Mouse (Mus musculus) CD4-positive helper T cell, adult 2 months (primary cell): ENCODE results near the gene Col9a2.
"Not testable (repeated sequence)": the region's sequence is repeated elsewhere in the genome, so short reads cannot be mapped to it uniquely, and the experiment has no call there.

Experiments
- DNase-seq: peaks from one replicate; pipeline ENCODE4 v3.0.0-alpha.2; 2012; ENCODE audit warnings: low read depth, missing footprints, low spot score

Col9a2 gene

DNA sequence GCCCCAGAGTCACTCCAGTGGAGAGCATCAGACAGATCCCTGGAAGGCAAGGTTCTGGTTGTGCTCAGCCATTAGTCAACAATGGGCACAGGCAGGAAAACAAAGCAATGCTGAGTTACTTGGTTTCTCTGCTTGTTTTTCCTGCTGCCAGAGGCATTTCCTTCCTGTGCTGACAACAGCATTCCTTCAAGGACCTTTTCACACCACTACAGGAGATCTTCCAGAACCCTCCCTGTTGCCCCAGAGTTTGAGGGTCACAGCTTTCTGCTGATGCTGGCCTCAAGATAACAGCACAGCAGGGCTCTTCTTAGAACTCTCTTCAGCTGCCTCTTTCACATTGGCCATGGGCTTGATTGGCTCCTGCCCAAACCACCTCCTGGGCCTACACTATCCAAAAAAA lies 17.3 kb upstream of the Col9a2 start:
- no peak for DNase-seq

DNA sequence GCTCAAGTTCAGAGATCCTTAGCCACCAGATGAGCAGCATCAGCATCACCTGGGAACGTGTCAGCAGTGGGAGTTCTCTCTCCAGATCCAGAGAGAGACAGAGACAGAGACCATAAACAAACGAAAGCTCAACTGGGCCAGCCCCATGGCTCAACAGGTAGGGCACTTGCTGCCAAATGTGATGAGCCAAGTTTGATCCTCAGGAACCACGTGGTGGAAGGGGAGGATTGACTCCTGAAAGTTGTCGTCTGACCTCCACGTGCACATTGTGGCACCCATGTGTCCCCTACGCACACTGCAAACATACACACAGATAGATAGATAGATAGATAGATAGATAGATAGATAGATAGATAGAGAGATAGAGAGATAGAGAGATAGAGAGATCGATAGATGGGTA lies 15.7 kb upstream of the Col9a2 start:
- DNase-seq: no peak

DNA sequence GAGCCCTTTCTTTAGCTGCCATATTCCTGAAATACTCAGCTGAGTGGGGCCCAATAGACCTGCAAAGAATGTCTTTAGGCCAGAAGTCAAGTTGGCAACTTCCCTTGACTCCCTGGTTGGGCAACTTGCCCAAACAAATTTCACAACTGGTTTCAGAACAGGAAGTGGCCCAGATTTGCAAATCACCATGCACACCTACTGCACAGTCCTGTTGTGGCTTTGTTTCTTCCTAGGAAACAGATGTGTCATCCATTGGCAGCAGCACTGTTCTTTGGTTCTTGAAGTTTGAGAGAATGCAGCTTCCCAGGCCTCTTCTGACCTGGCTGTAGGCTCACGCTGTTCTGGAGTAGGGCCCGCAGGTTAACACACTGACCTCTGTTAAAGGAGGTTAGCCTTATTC lies 15.2 kb upstream of the Col9a2 start:
- no peak for DNase-seq

DNA sequence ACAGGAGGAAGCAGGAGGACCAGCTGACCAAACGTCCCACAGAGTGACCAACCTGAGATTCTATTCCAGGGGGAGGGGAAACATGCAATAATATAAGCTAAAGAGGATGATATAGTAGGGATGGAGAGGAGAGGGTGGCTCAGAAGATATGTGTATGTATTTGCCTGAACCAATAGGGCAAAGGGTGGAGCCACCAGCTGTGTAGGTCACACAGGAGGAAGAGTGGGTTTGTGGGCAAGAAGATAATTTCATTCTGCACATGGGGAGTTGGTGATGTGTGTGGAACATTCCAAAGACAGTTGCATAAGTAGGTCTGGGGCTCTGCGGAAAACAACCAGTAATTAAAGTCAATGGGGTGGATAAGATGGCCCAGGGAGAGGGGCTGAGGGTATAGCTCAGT lies 13.5 kb upstream of the Col9a2 start:
- DNase-seq: no peak

DNA sequence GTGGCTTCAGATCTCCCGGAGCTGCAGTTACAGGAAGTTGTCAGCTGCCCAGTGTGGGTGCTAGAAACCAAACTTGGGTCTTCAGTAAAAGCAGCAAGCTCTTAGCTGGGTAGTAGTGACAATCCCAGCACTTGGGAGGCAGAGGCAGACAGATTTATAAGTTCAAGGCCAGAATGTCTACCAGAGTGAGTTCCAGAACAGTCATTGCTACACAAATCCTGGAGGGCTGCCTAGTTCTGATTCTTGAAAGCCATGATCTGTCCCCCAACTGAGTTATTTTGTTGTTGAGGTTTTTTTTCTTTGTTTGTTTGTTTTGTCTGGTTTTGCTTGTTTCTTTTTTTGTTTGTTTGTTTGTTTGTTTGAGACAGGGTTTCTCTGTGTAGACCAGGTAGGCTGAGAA lies 11.0 kb upstream of the Col9a2 start:
- DNase-seq: no peak

DNA sequence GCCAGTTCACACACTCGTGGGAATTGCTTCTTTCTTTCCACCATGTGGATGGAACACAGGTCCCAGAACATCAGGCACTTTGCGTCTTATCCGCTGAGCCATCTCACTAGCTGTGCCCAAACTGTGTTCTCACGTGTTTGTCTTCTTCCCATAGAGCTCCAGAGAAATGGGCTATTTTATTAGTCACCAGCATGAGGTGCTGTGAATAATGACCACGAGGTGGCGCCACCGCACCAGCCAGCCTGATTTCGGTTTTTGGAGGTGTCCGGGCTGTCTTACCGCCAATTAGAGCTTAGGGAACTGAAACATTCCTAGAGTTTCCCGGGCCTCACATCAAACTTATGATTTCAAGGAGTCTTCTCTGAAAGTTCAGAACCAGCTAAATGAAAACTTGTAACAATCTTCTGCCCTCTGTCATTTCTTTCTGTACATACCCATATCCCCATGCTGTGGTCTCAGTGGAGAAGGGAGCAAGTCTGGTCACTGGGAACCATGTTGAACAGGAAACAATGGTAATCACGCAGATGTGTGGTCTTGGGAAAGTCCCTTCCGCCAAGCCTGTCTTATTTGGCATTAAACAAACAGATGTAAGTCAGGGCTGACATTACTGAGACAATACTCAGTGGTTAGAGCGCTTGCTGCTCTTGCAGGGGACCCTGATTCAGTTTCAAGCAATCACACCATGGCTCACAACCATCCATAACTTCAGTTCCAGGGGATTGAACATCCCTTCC lies 10.4 kb upstream of the Col9a2 start:
- peak; percentile 55 for DNase-seq

DNA sequence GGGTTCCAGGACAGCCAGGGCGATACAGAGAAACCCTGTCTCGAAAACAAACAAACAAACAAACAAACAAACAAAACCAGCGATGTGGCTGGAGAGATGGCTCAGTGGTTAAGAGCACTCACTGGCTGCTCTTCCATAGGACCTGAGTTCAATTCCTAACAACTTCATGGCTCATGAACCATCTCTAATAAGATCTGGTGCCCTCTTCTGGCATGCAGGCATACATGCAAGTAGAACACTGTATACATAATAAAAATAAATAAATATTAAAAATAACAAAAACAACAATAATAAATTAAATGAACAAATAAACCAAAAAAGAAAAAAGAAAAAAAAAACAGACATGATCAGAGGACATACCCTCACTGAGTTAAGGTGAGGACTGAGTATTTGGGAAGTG lies 9.6 kb upstream of the Col9a2 start:
- no peak for DNase-seq

DNA sequence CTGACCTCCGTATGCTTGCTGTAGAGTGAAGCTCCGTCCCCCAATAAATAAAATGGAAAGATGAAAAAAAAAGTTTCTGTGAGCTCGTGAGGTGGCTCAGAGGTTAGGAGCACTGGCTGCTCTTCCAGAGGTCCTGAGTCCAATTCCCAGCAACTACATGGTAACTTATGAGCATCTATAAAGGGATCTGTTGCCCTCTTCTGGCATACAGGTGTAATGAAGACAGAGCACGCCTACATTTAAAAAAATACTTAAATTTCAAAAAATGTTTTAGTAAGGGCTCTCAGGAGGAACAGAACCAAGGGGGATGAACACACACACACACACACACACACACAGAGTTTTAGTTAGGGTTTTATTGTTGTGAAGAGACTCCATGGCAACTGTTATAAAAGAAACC lies 7.7 kb upstream of the Col9a2 start:
- peak; percentile 36 for DNase-seq

DNA sequence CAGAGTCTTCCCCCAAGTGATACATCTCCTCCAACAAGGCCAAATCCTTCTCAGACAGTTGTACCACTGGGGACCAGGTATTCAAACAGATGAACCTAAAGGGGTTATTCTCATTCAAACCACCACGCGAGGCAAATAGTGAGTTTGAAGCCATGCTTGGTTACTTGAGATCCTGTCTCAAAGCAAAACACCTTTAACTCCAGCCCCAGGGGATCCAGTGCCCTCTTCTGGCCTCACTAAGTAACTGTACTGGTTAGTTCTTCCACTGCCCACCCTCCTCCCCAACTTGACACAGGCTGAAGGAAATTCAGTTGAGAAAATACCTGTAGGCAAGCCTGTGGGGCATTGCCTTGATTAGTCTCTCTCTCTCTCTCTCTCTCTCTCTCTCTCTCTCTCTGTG lies 6.2 kb upstream of the Col9a2 start:
- peak; percentile 22 for DNase-seq

DNA sequence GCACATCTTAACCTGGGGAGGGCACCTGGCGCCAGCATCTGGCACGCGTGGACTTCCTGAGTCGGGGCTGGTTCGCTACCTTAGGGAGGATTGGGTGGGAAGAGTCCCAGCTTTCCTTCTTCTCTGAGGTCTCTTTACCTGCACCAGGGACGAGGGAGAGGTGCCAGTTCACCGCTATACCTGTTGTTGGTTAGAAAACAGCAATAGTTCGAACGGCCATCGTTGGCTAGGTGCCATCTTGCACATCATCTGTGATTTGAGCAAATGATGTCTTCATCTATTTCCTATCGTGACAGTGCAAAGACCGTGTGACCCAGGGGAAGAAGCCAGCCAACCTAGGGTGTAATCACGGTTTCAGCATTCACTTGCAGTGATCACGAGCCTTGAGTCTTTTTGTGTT lies 1.1 kb downstream of the Col9a2 start:
- no peak for DNase-seq

DNA sequence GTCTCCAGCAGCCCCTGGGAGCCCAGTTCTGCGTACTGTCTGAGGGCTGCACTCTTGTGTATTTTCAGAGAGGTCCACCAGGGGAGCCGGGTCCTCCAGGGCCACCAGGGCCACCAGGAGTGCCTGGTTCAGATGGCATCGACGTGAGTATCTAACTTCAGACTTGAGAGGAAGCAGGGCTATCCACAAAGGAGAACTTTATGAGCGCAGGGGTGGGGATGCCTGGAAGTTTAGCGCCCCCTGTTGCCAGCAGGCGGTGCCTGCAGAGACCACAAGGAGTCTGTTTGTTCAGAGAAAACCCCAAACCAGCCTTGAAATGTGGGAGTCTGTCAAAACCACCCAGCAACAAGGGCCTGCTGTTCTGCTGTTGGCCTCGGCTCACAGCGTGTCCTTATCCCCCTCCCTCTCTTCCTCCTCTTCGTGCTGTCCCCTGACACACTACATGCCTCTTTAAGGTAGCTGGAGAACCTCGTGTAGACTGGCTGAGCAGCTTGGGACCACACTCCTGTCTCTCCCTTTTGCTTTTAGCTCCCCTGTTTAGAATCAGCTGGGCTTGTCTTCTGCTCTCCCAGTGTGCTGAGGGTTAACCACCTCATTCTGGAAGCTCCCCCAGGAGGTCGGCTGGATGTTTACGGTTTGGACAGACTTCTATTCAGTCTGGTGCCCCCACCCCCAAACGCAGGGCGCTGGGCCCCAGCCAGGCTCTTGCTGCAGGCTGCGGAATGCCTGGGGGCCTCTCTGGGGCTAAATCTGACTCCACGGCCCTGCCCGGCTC lies 1.9 kb downstream of the Col9a2 start:
- DNase-seq: peak; percentile 71

DNA sequence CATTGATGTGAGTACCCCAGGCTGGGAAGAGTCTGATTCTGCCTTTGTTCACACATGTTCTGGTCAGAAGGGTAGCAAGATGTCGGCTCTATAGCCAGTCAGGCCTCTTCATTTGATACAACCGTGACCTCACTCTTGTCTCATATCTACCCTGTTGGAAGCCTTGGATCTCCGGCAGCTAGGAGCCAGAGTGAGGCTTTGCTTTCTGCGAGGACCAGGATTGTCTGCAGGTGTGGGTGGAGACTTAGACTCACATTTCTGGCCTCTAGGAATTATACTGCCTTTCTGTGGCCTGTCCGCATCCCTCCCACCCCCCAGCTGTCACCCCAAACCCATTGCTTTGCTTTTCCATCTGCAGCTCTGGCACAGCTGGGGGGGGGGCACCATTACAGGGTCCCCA lies 3.3 kb downstream of the Col9a2 start:
- DNase-seq: no peak

DNA sequence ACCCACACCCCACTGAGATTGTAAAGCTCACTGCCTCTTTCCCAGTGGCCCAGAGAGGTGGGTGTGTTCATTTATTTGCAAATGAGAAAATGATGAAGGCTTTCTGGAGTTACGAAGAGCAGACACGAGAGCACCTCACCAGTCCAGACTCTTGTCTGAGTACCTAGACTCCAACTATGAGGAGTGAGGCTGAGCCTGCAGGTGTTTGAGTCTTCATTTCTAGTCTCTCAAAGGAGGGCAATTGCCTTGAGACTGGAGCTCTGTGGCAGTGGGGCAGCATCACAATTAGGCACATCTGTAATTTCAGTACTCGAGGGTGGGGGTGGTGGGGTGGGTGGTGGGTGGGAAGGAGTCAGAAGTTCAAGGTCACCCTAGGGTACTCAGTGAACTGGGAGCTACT lies 3.8 kb downstream of the Col9a2 start:
- no peak for DNase-seq

DNA sequence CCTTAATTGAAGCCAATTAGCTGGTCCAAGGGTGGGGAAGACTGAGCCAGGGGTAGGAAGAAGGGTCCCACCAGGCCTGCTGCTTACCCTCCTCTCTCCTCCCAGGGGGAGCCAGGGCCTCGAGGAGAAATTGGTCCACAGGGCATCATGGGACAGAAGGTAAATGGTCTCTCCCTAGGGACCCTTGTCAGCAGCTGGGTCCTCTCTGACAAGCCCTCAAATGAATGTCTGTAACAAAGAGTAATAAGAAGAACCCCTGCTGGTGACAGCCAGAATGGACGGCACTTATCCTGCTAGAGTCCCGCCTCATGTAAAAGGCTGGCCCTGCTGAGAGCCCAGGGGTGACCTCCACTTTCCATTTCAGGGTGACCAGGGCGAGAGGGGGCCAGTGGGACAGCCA lies 12.7 kb downstream of the Col9a2 start:
- no peak for DNase-seq

DNA sequence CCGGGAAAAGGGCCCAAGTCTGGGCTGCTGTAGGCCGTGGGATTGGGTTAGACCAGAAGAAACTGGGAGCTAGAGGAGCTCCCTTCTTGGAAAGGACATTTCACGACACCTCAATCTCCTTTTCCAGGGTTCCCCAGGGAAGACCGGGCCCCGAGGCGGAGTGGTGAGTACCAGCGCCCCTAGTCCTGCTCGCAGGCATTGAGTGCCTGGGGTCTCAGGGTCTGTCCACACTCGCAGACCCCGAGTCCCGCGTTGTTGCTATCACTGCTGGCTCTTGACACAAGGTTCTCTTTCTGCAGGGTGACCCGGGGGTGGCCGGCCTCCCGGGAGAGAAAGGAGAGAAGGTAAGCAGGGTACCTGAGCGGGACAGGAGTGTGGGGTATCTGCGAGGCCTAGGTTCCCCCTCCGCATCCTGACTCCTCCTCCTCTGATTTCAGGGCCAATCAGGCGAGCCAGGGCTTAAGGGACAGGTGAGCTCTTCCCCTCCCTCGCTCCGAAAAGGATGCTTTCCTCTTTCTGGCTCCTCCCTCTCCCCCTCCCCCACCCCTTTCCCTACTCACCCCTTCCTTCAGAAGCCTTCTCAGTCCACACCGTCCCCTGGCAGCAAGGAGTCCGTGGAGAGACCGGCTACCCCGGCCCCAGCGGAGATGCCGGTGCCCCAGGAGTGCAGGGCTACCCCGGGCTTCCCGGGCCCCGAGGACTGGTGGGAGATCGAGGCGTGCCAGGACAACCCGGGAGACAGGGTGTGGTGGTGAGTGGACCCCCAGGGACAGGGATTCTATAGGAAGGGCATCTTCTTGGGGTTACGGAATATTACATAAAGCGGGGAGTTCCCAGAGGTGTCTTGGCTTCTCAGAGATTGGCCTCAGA lies 13.5 kb downstream of the Col9a2 start:
- DNase-seq: no peak

DNA sequence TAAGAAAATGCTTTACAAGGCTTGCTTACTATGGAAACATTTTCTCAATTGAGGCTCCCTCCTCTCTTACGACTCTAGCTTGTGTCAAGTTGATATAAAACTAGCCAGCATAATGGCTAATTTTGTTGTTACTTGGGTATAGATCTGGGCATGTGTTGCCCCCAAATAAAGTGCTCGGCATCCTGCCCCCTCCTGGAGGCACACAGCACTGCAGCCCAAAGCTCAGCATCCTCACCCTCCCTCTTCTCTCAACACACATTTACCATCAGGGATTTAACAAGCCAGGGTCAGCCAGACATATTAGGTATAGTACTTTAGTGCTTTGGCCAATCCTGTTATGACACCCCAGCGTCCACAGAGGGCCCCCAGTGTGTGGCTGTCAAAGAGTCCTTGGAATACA lies 17.2 kb downstream of the Col9a2 start:
- DNase-seq: no peak

DNA sequence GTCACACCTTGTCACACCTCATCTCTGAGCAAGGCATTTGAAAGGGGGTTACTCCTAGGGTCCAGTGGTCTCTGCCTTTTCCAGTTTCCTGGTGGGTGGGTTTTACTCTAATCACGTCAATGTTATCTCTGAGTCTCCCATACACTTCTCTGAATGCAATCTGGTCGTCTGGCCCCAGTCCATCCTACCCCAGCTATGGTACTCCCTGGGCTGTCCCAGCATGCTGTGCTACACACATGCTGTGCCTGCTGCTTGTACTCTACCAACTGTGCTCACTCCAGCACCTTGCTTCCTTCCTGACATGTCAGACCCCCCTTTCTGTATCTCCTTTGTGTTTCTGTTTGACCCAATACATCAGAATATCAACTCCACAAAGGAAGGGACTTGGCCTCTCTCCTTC lies 17.8 kb downstream of the Col9a2 start:
- no peak for DNase-seq

DNA sequence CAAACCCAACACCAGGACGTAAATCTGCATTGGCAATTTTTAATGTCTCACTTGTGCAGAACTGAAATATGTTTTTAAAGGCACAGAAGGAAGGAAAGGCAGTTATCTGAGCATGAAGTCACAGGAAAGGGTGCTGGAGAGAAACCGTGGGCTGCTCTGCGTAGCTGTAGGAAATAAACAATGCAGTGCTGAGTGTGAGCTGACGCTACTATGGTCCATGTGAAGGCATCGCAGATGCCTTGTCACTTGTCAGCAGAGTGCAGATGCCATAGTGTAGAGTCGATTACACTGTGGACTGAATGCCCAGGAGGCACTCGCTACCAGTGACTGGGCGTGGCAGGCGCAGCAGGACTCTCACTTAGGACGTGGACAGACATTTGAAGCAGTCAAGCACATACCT lies 20.0 kb downstream of the Col9a2 start:
- DNase-seq: not testable (repeated sequence)

DNA sequence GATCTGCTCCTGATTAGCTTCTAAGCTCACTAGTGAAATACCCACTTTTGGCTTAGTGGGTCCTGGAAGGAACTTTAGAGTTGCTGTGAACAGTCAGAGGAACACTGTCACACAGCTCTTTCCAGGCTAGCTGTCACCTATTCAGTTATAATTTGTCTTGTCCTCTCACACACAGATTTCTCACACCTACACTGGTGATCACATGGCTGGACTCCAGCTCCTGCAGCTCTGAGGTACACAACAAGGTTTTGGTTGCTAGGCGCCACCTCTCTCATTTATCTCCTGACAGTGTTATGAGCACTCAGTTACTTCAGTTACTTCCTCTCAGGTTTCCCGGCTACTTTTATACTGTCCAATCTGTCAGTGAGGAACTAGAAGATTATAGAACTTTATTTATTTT lies 26.2 kb downstream of the Col9a2 start:
- DNase-seq: no peak

DNA sequence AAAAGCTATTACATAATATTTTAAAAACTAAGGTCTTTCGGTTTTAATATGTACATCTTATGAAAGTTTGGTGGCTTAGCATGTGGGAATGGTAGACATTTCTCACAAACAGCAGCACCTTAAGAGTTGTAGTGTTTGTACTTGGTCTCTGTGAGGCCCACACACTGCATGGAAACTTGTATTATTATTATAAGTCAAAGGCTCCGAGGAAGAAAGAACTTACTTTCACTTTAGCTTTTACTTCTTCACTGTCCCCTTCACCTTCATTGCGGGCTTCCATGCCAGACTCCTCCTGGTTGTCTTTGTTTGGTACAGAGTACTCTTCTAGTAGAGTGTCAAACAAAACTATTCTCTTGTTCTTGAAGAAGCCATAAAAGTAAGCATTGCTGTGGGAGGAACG lies 35.1 kb downstream of the Col9a2 start:
- DNase-seq: no peak

DNA sequence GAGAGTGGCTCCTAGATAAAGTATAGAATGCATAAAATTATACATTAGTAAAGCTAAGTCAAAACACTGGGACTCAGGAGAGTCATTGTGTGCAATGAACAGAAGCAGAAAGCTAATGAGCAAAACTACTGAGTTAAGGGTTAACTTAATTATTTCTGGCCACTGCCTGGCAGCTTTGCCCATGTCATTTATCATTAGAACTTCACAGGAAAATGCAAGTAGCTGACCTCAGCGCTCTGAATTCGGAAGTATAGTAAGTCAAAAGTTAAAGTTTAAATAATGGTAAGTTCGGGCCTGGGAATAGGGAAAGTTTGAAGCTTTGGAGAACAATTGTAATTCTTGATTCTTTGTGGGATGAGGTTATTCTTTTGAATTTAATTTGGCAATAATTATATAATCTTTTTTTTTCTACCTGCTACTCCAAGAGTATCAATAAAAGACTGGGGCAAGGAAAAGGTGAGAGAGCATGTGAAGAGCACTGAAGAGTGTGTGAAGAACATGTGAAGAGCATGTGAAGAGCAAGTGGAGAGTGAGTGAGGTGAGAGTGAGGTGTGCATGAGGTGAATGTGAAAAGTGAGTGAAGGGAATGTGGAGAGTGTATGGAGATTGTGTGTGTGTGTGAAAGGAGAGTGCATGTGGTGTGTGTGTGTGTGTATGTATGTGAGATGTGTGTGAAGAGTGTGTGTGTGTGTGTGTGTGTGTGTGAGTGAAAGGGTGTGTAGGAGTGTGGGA lies 38.9 kb downstream of the Col9a2 start:
- DNase-seq: no peak

DNA sequence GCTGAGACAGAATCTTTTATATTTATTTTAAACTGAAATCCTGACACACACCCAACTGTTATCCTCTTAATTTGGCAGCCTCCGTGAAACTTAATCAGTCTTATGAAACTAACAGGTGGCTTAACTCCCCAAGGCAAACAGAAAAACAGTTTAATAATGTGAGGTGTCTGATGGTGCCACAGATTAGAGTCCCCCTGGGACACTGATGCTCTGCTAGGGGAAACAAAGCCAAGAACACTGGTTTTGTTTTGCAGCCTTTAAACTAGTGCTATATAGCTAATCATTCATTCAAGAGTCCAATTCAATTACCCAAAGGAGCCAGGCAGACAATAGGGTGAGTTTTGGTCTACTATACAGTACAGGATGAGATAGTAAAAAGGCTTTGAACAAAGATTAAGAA lies 41.2 kb downstream of the Col9a2 start:
- no peak for DNase-seq
